Mouse (Mus musculus): Measurements from ENCODE around the gene Ppp1r27. TPM values are rescaled to one million over a fixed set of nuclear protein-coding genes. Genes with fewer than 3 reads are reported as not detected.

Ppp1r27 gene
- polyA plus RNA-seq, 1 experiment from 2014 or later = 0.47 TPM

GRCm38 (mm10) chr11:120572752-120573584 lies 22.0 kb upstream of the Ppp1r27 start, which contains the start of gene P4hb:
P4hb (minus strand) TSS chr11:120573253.
- Histone ChIP-seq H3K4me2 (ENCODE audit: low read depth, severe bottlenecking) (peak within 1 kb of the TSS; percentile 81), H3K4me1 (ENCODE audit: control insufficient read depth, insufficient read depth, low read length) (0 out of 2 replicates have a peak, but pooled peaks cover 4% of the 10 kb centered on the region), H3K9me3 (ENCODE audit: control insufficient read depth, low read length) (no peaks in the 10 kb centered on the region), H3K36me3 (ENCODE audit: control insufficient read depth, insufficient read depth, low read length) (peaks cover 35% of the 10 kb centered on the region), H3K27ac (replicated peaks; ENCODE audit: low read depth, low read length) (peak within 1 kb of the TSS; percentile 85), H3K27me3 (ENCODE audit: control insufficient read depth, insufficient read depth, low read length) (no peaks in the 10 kb centered on the region), H3K4me3 (ENCODE audit: low read depth, low read length) (peak within 1 kb of the TSS; percentile 97), H3K9ac (ENCODE audit: low read length) (peak within 1 kb of the TSS; percentile 94)
- peak; percentile 99 for DNase-seq (ENCODE audit: low spot score)
- ATAC-seq (ENCODE audit: insufficient number of reproducible peaks, low FRiP score, low TSS enrichment, low read depth) = peak; percentile 96
- under 1% methylated on average over 92 of the region's 94 CpGs for WGBS

- peak overlapping the region; percentile 81 for H3K4me2 ChIP-seq (ENCODE audit: low read depth, severe bottlenecking)
- no peaks in the 10 kb centered on the region for H3K27me3 ChIP-seq (ENCODE audit: control insufficient read depth, insufficient read depth, low read length)
- ATAC-seq (ENCODE audit: insufficient number of reproducible peaks, low FRiP score, low TSS enrichment, low read depth) = peak; percentile 6; the same call in 1 of the 2 replicates
- peak overlapping the region; percentile 97 for H3K4me3 ChIP-seq (ENCODE audit: low read depth, low read length)
- peak; percentile 46 for DNase-seq (ENCODE audit: low spot score)
- H3K27ac ChIP-seq (replicated peaks; ENCODE audit: low read depth, low read length) = peak overlapping the region; percentile 85; the same call in 1 of the 2 replicates
- H3K36me3 ChIP-seq (ENCODE audit: control insufficient read depth, insufficient read depth, low read length) = peaks cover 35% of the 10 kb centered on the region
- H3K9me3 ChIP-seq (ENCODE audit: control insufficient read depth, low read length) = no peaks in the 10 kb centered on the region
- H3K4me1 ChIP-seq (ENCODE audit: control insufficient read depth, insufficient read depth, low read length) = 0 out of 2 replicates have a peak, but pooled peaks cover 4% of the 10 kb centered on the region
- peak overlapping the region; percentile 94 for H3K9ac ChIP-seq (ENCODE audit: low read length)
- WGBS = 0% methylated on average over 22 of the region's 24 CpGs
Observed at GRCm38 (mm10) chr11:120572417-120572751, 21.5 kb upstream of the Ppp1r27 start.

GRCm38 (mm10) chr11:120571754-120572416 lies 21.0 kb upstream of the Ppp1r27 start:
- ATAC-seq (ENCODE audit: insufficient number of reproducible peaks, low FRiP score, low TSS enrichment, low read depth) = no peak
- H3K27me3 ChIP-seq (ENCODE audit: control insufficient read depth, insufficient read depth, low read length) = no peaks in the 10 kb centered on the region
- peak overlapping the region; percentile 85; the same call in 1 of the 2 replicates for H3K27ac ChIP-seq (replicated peaks; ENCODE audit: low read depth, low read length)
- peak overlapping the region; percentile 94 for H3K9ac ChIP-seq (ENCODE audit: low read length)
- peaks cover 37% of the 10 kb centered on the region for H3K36me3 ChIP-seq (ENCODE audit: control insufficient read depth, insufficient read depth, low read length)
- H3K4me2 ChIP-seq (ENCODE audit: low read depth, severe bottlenecking) = peak overlapping the region; percentile 81
- no peaks in the 10 kb centered on the region for H3K9me3 ChIP-seq (ENCODE audit: control insufficient read depth, low read length)
- H3K4me3 ChIP-seq (ENCODE audit: low read depth, low read length) = peak overlapping the region; percentile 97
- 0 out of 2 replicates have a peak, but pooled peaks cover 4% of the 10 kb centered on the region for H3K4me1 ChIP-seq (ENCODE audit: control insufficient read depth, insufficient read depth, low read length)
- whole genome bisulfite sequencing = 12% methylated on average over 11 of the region's 11 CpGs
- DNase-seq (ENCODE audit: low spot score) = no peak

GRCm38 (mm10) chr11:120571122-120571521 lies 20.2 kb upstream of the Ppp1r27 start:
- peak overlapping the region; percentile 97 for H3K4me3 ChIP-seq (ENCODE audit: low read depth, low read length)
- 0 out of 2 replicates have a peak, but pooled peaks cover 4% of the 10 kb centered on the region for H3K4me1 ChIP-seq (ENCODE audit: control insufficient read depth, insufficient read depth, low read length)
- no peaks in the 10 kb centered on the region for H3K27me3 ChIP-seq (ENCODE audit: control insufficient read depth, insufficient read depth, low read length)
- H3K9me3 ChIP-seq (ENCODE audit: control insufficient read depth, low read length) = no peaks in the 10 kb centered on the region
- no peak overlapping the region for H3K27ac ChIP-seq (replicated peaks; ENCODE audit: low read depth, low read length)
- WGBS = 75% methylated on average over 3 of the region's 3 CpGs
- DNase-seq (ENCODE audit: low spot score) (no peak), ATAC-seq (ENCODE audit: insufficient number of reproducible peaks, low FRiP score, low TSS enrichment, low read depth) (no peak)
- peak overlapping the region; percentile 81 for H3K4me2 ChIP-seq (ENCODE audit: low read depth, severe bottlenecking)
- H3K36me3 ChIP-seq (ENCODE audit: control insufficient read depth, insufficient read depth, low read length) = peaks cover 43% of the 10 kb centered on the region
- H3K9ac ChIP-seq (ENCODE audit: low read length) = peak overlapping the region; percentile 94; the same call in 1 of the 2 replicates

- no peak overlapping the region for H3K9ac ChIP-seq (ENCODE audit: low read length)
- H3K27me3 ChIP-seq (ENCODE audit: control insufficient read depth, insufficient read depth, low read length) = no peaks in the 10 kb centered on the region
- no peaks in the 10 kb centered on the region for H3K9me3 ChIP-seq (ENCODE audit: control insufficient read depth, low read length)
- ATAC-seq (ENCODE audit: insufficient number of reproducible peaks, low FRiP score, low TSS enrichment, low read depth) (no peak), DNase-seq (ENCODE audit: low spot score) (no peak)
- no peak overlapping the region for H3K4me2 ChIP-seq (ENCODE audit: low read depth, severe bottlenecking)
- no peak overlapping the region for H3K27ac ChIP-seq (replicated peaks; ENCODE audit: low read depth, low read length)
- 0 out of 2 replicates have a peak, but pooled peaks cover 4% of the 10 kb centered on the region for H3K4me1 ChIP-seq (ENCODE audit: control insufficient read depth, insufficient read depth, low read length)
- H3K4me3 ChIP-seq (ENCODE audit: low read depth, low read length) = no peak overlapping the region
- 92% methylated on average over 6 of the region's 6 CpGs for WGBS
- peaks cover 63% of the 10 kb centered on the region for H3K36me3 ChIP-seq (ENCODE audit: control insufficient read depth, insufficient read depth, low read length)
Observed at GRCm38 (mm10) chr11:120568324-120568723, 17.4 kb upstream of the Ppp1r27 start.

- Histone ChIP-seq H3K27me3 (ENCODE audit: control insufficient read depth, insufficient read depth, low read length) (no peaks in the 10 kb centered on the region), H3K4me2 (ENCODE audit: low read depth, severe bottlenecking) (no peak overlapping the region), H3K4me1 (ENCODE audit: control insufficient read depth, insufficient read depth, low read length) (no peaks in the 10 kb centered on the region), H3K9ac (ENCODE audit: low read length) (no peak overlapping the region), H3K4me3 (ENCODE audit: low read depth, low read length) (no peak overlapping the region), H3K36me3 (ENCODE audit: control insufficient read depth, insufficient read depth, low read length) (peaks cover 80% of the 10 kb centered on the region), H3K27ac (replicated peaks; ENCODE audit: low read depth, low read length) (no peak overlapping the region), H3K9me3 (ENCODE audit: control insufficient read depth, low read length) (no peaks in the 10 kb centered on the region)
- 87% methylated on average over 9 of the region's 9 CpGs for WGBS
- DNase-seq (ENCODE audit: low spot score) (no peak), ATAC-seq (ENCODE audit: insufficient number of reproducible peaks, low FRiP score, low TSS enrichment, low read depth) (no peak)
Observed at GRCm38 (mm10) chr11:120565114-120565513, 14.2 kb upstream of the Ppp1r27 start.

- DNase-seq (ENCODE audit: low spot score) (no peak), ATAC-seq (ENCODE audit: insufficient number of reproducible peaks, low FRiP score, low TSS enrichment, low read depth) (no peak)
- Histone ChIP-seq H3K27ac (replicated peaks; ENCODE audit: low read depth, low read length) (no peak overlapping the region), H3K36me3 (ENCODE audit: control insufficient read depth, insufficient read depth, low read length) (peaks cover 75% of the 10 kb centered on the region), H3K4me2 (ENCODE audit: low read depth, severe bottlenecking) (no peak overlapping the region), H3K9ac (ENCODE audit: low read length) (no peak overlapping the region), H3K4me3 (ENCODE audit: low read depth, low read length) (no peak overlapping the region), H3K9me3 (ENCODE audit: control insufficient read depth, low read length) (no peaks in the 10 kb centered on the region), H3K4me1 (ENCODE audit: control insufficient read depth, insufficient read depth, low read length) (no peaks in the 10 kb centered on the region), H3K27me3 (ENCODE audit: control insufficient read depth, insufficient read depth, low read length) (no peaks in the 10 kb centered on the region)
- 96% methylated on average over 13 of the region's 13 CpGs for WGBS
Observed at GRCm38 (mm10) chr11:120562949-120563348, 12.0 kb upstream of the Ppp1r27 start.

- WGBS = 94% methylated on average over 13 of the region's 13 CpGs
- Histone ChIP-seq H3K36me3 (ENCODE audit: control insufficient read depth, insufficient read depth, low read length) (peaks cover 58% of the 10 kb centered on the region), H3K4me1 (ENCODE audit: control insufficient read depth, insufficient read depth, low read length) (no peaks in the 10 kb centered on the region), H3K27me3 (ENCODE audit: control insufficient read depth, insufficient read depth, low read length) (no peaks in the 10 kb centered on the region), H3K9ac (ENCODE audit: low read length) (no peak overlapping the region), H3K27ac (replicated peaks; ENCODE audit: low read depth, low read length) (no peak overlapping the region), H3K9me3 (ENCODE audit: control insufficient read depth, low read length) (no peaks in the 10 kb centered on the region), H3K4me3 (ENCODE audit: low read depth, low read length) (no peak overlapping the region), H3K4me2 (ENCODE audit: low read depth, severe bottlenecking) (no peak overlapping the region)
- ATAC-seq (ENCODE audit: insufficient number of reproducible peaks, low FRiP score, low TSS enrichment, low read depth) = no peak
- DNase-seq (ENCODE audit: low spot score) = no peak
Observed at GRCm38 (mm10) chr11:120560952-120561728, 10.2 kb upstream of the Ppp1r27 start.

Data from limb, embryonic 11.5 days (tissue).